Mouse (Mus musculus) liver, embryonic 15.5 days (tissue): ENCODE measurements around the gene Sh2d2a. TPM values are rescaled to one million over a fixed set of nuclear protein-coding genes. Genes with fewer than 3 reads are reported as not detected.
"Not testable (repeated sequence)": the region's sequence is repeated elsewhere in the genome, so short reads cannot be mapped to it uniquely, and the experiment has no call there.

Source experiments
- ATAC-seq: fragments of 200-750 bp; cut with Nextera tagmentation; 2 replicates; pipeline ENCODE4 v1.8.0; 2017; ENCODE audit warnings: moderate number of reproducible peaks, mild to moderate bottlenecking, moderate library complexity; ENCODE audit not compliant: insufficient read depth
- H3K27ac ChIP-seq: fragments of 300-500 bp; sonication (generic); replicated peaks from 2 replicates; pipeline ENCODE4 v1.5.1; 2015; ENCODE audit warnings: mild to moderate bottlenecking, inconsistent platforms
- H3K27me3 ChIP-seq: fragments of 300-500 bp; sonication (generic); 2 replicates; pipeline ENCODE4 v1.6.1; 2015; ENCODE audit warnings: mild to moderate bottlenecking, inconsistent platforms
- H3K36me3 ChIP-seq: fragments of 300-500 bp; sonication (generic); replicated peaks from 2 replicates; pipeline ENCODE4 v1.6.1; 2015; ENCODE audit warnings: moderate library complexity, mild to moderate bottlenecking, inconsistent platforms
- H3K4me1 ChIP-seq: fragments of 300-500 bp; sonication (generic); replicated peaks from 2 replicates; pipeline ENCODE4 v1.6.1; 2015; ENCODE audit warnings: inconsistent platforms
- H3K4me2 ChIP-seq: fragments of 300-500 bp; sonication (generic); 2 replicates; pipeline ENCODE4 v1.6.1; 2015; ENCODE audit warnings: moderate library complexity, mild to moderate bottlenecking, inconsistent platforms
- H3K4me3 ChIP-seq: fragments of 300-500 bp; sonication (generic); replicated peaks from 2 replicates; pipeline ENCODE4 v1.5.1; 2015; ENCODE audit warnings: mild to moderate bottlenecking, inconsistent platforms
- H3K9ac ChIP-seq: fragments of 300-500 bp; sonication (generic); 2 replicates; pipeline ENCODE4 v1.6.1; 2015; ENCODE audit warnings: moderate library complexity, mild to moderate bottlenecking, inconsistent platforms
- H3K9me3 ChIP-seq: fragments of 300-500 bp; sonication (generic); replicated peaks from 2 replicates; pipeline ENCODE4 v1.6.1; 2016; ENCODE audit warnings: inconsistent platforms
- WGBS: fragments of 180-500 bp; shearing (Covaris S2); methylation state at CpG from one replicate; pipeline ENCODE4 v1.1.7; 2015; ENCODE audit warnings: mixed read lengths; ENCODE audit not compliant: insufficient replicate concordance; 5-methylcytosine and 5-hydroxymethylcytosine counted together
- polyA plus RNA-seq: library from polyadenylated mRNA; unstranded; fragments of >200 nt; fragmentation: Nextera tagmentation; extraction: Ambion mirVana; gene quantifications from 2 replicates; pipeline ENCODE4 v1.2.1, GENCODE M21; 2015

Sh2d2a gene
- 0.18 TPM in 2 replicates for polyA plus RNA-seq

DNA sequence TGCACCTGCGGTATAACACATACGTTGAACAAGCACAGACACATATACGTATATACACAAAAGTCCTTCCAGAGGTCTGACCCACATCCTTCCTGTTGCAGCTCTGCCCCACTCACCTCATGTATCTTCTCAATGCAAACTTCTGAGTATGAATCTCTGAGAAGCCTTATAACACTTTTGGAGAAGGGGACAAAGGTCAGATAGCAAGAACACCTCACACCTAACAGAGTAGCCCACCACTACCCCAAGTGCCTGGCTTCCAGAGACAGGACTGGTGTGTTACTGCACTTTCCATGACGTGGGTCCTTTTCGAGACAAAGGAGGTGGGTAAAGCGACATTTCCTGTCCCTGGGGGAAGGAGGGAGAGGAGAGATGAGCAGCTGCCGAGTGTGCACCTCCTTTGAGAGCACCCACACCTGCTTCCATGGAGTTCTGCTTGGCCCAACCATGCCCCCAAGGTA, at the start of gene Sh2d2a:
Sh2d2a (plus strand) TSS at position 106 of the 461 bp plus-strand sequence.
- H3K9me3 ChIP-seq = no peaks in the 10 kb centered on the region
- 37% methylated on average over 7 of the region's 7 CpGs for WGBS

DNA sequence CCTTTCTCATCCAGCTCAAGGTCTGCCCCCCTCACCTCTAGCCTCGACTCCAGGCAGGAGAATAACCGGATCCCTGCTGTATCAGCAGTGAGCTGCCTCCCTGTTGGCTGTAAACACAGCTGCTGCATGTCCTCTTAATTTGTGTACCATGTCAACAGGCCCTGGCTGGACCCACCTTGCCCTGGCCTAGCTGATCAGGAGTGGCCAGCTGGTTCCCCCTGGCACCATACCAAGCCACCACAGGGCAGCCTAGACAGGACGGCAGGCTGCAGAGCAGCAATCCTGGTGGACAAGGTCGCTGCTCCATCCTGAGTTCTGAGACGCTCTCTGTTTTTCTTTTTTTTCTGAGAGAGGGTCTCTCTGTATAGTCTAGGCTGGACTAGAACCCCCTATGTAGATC, 44.9 kb upstream of the Sh2d2a start:
- Histone ChIP-seq H3K36me3 (no peaks in the 10 kb centered on the region), H3K27ac (no peak overlapping the region), H3K4me3 (no peak overlapping the region), H3K27me3 (peaks cover 100% of the 10 kb centered on the region), H3K9ac (no peak overlapping the region), H3K4me2 (no peak overlapping the region), H3K9me3 (no peaks in the 10 kb centered on the region), H3K4me1 (no peaks in the 10 kb centered on the region; the same call in 1 of the 2 replicates)
- ATAC-seq = no peak
- 47% methylated on average over 5 of the region's 5 CpGs for WGBS

More for the DNA sequence above, at the start of gene Sh2d2a:
- Histone ChIP-seq H3K27ac (no peak within 1 kb of the TSS), H3K36me3 (no peaks in the 10 kb centered on the region), H3K9ac (no peak within 1 kb of the TSS), H3K4me2 (no peak within 1 kb of the TSS), H3K4me1 (peaks cover 8% of the 10 kb centered on the region; the same call in 1 of the 2 replicates), H3K4me3 (no peak within 1 kb of the TSS), H3K27me3 (no peaks in the 10 kb centered on the region)
- ATAC-seq = no peak

DNA sequence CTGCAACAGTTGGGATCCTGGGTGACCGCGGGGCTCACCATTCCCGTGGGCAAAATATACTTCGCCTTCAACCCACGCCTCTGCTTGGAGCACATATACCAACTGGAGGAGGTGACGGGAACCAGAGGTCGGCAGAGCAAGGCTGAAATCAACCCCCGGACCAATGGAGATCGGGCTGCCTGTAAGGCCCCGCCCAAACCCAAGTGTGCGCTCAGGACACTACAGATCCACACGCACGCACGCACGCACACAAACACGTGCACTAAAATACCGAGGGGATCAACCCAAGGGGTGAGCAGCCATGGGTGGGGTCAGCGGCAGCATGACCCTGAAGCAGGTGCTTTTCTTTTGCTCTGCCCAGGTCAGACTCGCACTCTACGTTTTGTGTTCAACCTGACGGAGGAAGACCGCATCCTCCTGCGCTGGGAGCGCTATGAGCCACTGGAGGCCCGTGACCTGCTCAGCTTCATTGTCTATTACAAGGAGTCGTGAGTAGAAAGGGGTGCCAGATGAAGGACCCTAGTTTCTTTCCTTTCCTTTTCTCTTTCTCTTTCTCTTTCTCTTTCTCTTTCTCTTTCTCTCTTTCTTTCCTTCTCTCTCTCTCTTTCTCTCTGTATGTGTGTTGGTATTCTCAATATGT, 42.4 kb upstream of the Sh2d2a start:
- peak overlapping the region; percentile 35 for H3K4me3 ChIP-seq
- no peak overlapping the region for H3K9ac ChIP-seq
- peak overlapping the region; percentile 55 for H3K4me2 ChIP-seq
- no peak for ATAC-seq
- 4% methylated on average over 26 of the region's 26 CpGs for WGBS
- H3K27me3 ChIP-seq = peaks cover 92% of the 10 kb centered on the region
- no peaks in the 10 kb centered on the region for H3K9me3 ChIP-seq
- no peaks in the 10 kb centered on the region for H3K4me1 ChIP-seq
- H3K27ac ChIP-seq = no peak overlapping the region
- no peaks in the 10 kb centered on the region for H3K36me3 ChIP-seq

DNA sequence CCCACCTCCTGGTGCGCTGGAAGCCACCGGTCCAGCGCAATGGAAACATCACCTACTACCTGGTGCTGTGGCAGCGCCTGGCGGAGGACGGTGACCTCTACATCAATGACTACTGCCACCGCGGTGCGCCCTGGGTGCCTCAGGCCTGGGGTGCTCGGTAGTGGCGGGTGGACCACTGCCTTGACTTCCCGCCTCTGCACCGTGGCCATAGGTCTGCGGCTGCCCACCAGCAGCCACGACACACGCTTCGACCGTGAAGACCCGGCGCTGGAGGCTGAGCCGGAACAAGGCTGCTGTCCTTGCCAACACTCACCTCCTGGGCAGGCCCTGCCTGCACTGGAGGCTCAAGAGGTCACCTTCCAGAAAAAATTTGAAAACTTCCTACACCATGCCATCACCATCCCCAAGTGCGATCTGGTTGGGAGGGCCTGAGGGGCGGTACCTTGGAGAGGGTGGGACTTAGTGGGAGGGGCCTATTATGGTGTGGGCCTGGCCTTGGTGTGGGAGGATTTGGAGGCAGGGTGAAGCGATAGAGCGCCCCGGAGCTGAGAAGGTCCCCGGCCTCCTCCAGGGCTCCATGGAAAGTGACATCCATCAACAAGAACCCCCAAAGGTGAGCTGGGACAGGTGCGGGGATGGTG, 37.1 kb upstream of the Sh2d2a start:
- no peaks in the 10 kb centered on the region for H3K9me3 ChIP-seq
- peak overlapping the region; percentile 13; the same call in 1 of the 2 replicates for H3K4me2 ChIP-seq
- peaks cover 83% of the 10 kb centered on the region for H3K27me3 ChIP-seq
- H3K27ac ChIP-seq = no peak overlapping the region
- WGBS = 8% methylated on average over 28 of the region's 28 CpGs
- no peaks in the 10 kb centered on the region for H3K36me3 ChIP-seq
- no peak for ATAC-seq
- H3K4me3 ChIP-seq = no peak overlapping the region
- no peak overlapping the region for H3K9ac ChIP-seq
- H3K4me1 ChIP-seq = no peaks in the 10 kb centered on the region

DNA sequence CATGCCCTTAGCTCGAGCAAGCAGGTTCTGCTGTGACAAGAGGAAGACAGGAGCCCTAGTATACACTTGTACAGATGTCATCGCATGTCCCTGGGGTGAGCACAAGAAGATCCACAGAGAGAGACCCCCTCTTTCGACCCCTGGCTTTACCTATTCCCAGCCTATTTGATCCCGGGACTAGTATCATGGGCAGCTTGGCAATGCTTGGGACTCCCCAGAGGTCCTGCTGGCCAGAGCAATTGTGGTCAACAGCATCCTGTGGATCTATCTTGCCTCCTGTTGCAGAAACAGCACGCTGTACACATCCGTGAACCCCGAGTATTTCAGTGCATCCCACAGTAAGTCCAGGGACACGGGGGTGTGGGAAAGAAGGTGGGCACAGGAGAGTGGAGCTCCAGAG, 35.3 kb upstream of the Sh2d2a start:
- H3K4me1 ChIP-seq = 0 out of 2 replicates have a peak, but pooled peaks cover under 1% of the 10 kb centered on the region
- H3K27ac ChIP-seq = no peak overlapping the region
- no peak overlapping the region for H3K9ac ChIP-seq
- H3K36me3 ChIP-seq = no peaks in the 10 kb centered on the region
- 58% methylated on average over 8 of the region's 8 CpGs for WGBS
- H3K4me3 ChIP-seq = no peak overlapping the region
- ATAC-seq = no peak
- H3K27me3 ChIP-seq = peaks cover 83% of the 10 kb centered on the region
- no peaks in the 10 kb centered on the region for H3K9me3 ChIP-seq
- no peak overlapping the region for H3K4me2 ChIP-seq

DNA sequence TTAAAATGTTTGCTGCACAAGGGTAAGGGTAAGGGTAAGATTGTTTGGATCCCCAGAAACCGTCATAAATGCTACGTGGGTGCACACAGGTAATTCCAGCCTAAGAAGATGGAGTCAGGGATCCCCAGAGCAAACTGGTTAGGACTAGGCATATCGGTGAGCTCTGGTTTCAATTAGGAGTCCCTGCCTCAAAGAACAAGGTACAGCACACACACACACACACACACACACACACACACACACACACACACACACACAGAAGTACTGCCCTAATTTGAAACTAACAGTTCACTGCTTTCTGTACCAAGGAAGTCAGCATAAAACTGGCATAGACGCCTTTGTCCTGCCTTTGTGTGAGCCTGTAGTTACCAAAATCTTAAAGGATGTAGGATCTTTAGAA, 34.1 kb upstream of the Sh2d2a start:
- Histone ChIP-seq H3K4me2 (no peak overlapping the region), H3K9me3 (no peaks in the 10 kb centered on the region), H3K36me3 (no peaks in the 10 kb centered on the region), H3K27me3 (peaks cover 89% of the 10 kb centered on the region), H3K27ac (no peak overlapping the region), H3K4me3 (no peak overlapping the region), H3K9ac (no peak overlapping the region), H3K4me1 (0 out of 2 replicates have a peak, but pooled peaks cover 4% of the 10 kb centered on the region)
- 64% methylated on average over 4 of the region's 4 CpGs for WGBS
- ATAC-seq = no peak

DNA sequence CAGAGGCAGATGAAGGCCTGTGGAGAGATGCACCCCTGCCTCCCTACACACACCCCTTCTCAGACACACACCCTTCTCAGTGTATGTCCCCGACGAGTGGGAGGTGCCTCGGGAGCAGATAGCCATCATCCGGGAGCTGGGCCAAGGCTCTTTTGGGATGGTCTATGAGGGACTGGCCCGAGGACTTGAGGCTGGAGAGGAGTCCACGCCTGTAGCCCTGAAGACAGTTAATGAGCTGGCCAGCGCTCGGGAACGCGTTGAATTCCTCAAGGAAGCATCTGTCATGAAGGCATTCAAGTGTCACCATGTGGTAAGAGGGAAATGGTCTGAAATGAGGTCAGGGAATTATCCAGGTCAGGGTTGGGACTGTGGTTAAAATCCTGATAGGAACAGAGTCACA, 33.7 kb upstream of the Sh2d2a start:
- Histone ChIP-seq H3K4me1 (0 out of 2 replicates have a peak, but pooled peaks cover 4% of the 10 kb centered on the region), H3K9ac (no peak overlapping the region), H3K4me2 (no peak overlapping the region), H3K36me3 (no peaks in the 10 kb centered on the region), H3K9me3 (no peaks in the 10 kb centered on the region), H3K27me3 (peaks cover 90% of the 10 kb centered on the region), H3K4me3 (no peak overlapping the region), H3K27ac (no peak overlapping the region)
- 41% methylated on average over 10 of the region's 10 CpGs for WGBS
- ATAC-seq = no peak

DNA sequence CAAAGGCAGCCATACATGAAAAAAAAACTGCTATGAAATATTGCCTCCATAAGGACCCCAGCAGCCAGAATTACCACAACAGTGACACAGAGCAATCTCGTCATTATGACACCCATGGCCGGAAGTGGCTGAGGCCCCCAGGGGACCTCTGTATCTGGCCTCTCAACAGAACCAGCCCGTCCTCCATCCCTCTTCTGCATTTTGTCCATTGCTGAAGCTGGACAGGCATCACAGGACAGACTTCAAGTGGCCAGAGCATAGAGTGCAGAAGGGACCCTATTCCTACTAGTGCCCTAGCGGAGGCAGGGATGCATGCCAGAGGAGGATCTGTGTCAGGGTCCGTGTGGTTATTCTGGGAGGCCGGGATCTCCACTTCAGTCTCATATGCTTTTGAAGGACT, 30.4 kb upstream of the Sh2d2a start:
- Histone ChIP-seq H3K4me3 (no peak overlapping the region), H3K9me3 (no peaks in the 10 kb centered on the region), H3K4me2 (no peak overlapping the region), H3K36me3 (no peaks in the 10 kb centered on the region), H3K27ac (no peak overlapping the region), H3K27me3 (peaks cover 72% of the 10 kb centered on the region), H3K9ac (no peak overlapping the region), H3K4me1 (0 out of 2 replicates have a peak, but pooled peaks cover 4% of the 10 kb centered on the region)
- 39% methylated on average over 6 of the region's 6 CpGs for WGBS
- ATAC-seq = no peak

DNA sequence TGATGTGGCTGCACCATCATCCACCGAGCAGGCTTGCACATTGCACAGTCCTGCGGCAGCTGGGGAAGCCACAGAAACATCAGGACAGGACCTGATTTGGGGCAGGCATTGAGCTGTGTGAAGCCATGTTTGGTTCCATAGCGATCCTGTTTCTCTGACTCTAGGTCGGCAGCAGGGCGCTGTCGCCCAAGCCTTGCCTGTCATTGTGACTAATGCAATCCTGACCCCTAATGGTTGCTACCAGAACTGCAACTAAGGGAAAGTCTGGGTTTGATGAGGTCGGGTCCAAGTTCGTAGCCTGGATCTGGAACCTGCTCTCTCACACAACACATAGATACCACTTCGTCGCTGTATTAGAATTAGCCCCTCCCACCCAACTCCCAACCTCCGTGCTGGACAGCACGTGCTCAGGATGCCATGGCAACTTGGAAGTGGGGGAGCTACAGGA, 29.9 kb upstream of the Sh2d2a start:
- Histone ChIP-seq H3K27me3 (peaks cover 68% of the 10 kb centered on the region), H3K4me2 (no peak overlapping the region)
- ATAC-seq = no peak; the same call in 1 of the 2 replicates

DNA sequence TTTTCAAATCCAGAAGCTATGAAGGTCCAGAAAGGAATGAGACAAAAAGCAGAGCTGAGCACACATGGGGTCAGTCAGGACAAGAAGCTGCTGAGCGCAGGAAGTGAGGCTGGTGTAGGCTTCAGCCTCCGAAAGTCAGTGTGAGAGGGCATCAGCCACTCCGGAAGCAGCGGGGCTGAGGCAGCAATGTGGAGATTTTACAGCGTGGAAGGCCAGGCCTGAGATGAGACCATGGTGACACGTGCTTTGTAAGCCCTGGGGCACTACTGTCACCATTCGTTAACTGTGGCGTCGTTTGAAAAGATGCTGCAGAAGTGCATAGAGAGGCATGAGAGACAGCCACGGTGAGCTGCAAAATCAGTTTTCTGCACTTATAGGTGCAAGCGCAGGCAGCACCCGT, 28.3 kb upstream of the Sh2d2a start:
- 55% methylated on average over 12 of the region's 12 CpGs for WGBS
- Histone ChIP-seq H3K9me3 (no peaks in the 10 kb centered on the region), H3K4me1 (0 out of 2 replicates have a peak, but pooled peaks cover 4% of the 10 kb centered on the region), H3K27ac (no peak overlapping the region), H3K36me3 (no peaks in the 10 kb centered on the region), H3K4me2 (no peak overlapping the region), H3K27me3 (peaks cover 63% of the 10 kb centered on the region), H3K4me3 (no peak overlapping the region), H3K9ac (no peak overlapping the region)
- no peak for ATAC-seq

More for the DNA sequence above, 29.9 kb upstream of the Sh2d2a start:
- H3K4me1 ChIP-seq = 0 out of 2 replicates have a peak, but pooled peaks cover 4% of the 10 kb centered on the region
- H3K4me3 ChIP-seq = no peak overlapping the region
- H3K36me3 ChIP-seq = no peaks in the 10 kb centered on the region
- no peak overlapping the region for H3K27ac ChIP-seq
- no peaks in the 10 kb centered on the region for H3K9me3 ChIP-seq
- 4% methylated on average over 12 of the region's 12 CpGs for WGBS
- no peak overlapping the region for H3K9ac ChIP-seq

DNA sequence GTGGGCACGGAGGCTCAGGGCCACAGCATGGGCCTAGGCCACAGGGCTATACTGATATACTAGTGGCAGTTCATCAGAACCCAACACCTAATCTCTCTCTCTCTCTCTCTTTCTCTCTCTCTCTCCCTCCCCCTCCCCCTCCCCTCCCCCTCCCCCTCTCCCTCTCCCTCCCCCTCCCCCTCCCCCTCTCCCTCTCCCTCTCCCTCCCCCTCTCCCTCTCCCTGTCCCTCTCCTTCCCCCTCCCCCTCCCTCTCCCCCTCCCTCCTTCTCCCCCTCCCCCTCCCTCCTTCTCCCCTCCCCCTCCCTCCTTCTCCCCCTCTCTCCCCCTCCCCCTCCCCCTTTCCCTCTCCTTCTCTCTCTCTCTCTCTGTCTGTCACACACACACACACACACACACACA, 22.3 kb upstream of the Sh2d2a start, which contains the start of gene Pear1:
Pear1 (minus strand) TSS at position 101 of the 400 bp plus-strand sequence.
- not testable (repeated sequence) for H3K4me3 ChIP-seq

More for the DNA sequence above, 22.3 kb upstream of the Sh2d2a start, which contains the start of gene Pear1:
- H3K4me1 ChIP-seq, H3K9ac ChIP-seq, ATAC-seq, H3K9me3 ChIP-seq, H3K27ac ChIP-seq, H3K36me3 ChIP-seq, H3K4me2 ChIP-seq: not testable (repeated sequence)
- 68% methylated on average over 1 of the region's 1 CpGs for WGBS
- peaks cover 14% of the 10 kb centered on the region; the same call in 1 of the 2 replicates for H3K27me3 ChIP-seq
